Mouse (Mus musculus): ENCODE measurements around the gene Olfr561. TPM values are rescaled to one million over a fixed set of nuclear protein-coding genes. Genes with fewer than 3 reads are reported as not detected.
A peak's percentile ranks its signal among the peaks of the same experiment; 100 is the strongest.

Olfr561 gene
- total RNA-seq (2014; rRNA removed) (not detected in 2 replicates), polyA plus RNA-seq (2015; fragmentation: Nextera tagmentation; extraction: Ambion mirVana) (0.06 TPM in 1 of 2 replicates, not detected in the other)

- H3K9ac ChIP-seq (replicated peaks; ENCODE audit: low read length, poor library complexity, severe bottlenecking), result no peak within 1 kb of the TSS
- no peak within 1 kb of the TSS for H3K4me2 ChIP-seq (ENCODE audit: low read depth, low read length, poor library complexity, severe bottlenecking)
- no peaks in the 10 kb centered on the region for H3K9me3 ChIP-seq (ENCODE audit: low read length)
- H3K4me3 ChIP-seq (ENCODE audit: low read depth, low read length), result no peak within 1 kb of the TSS
- DNase-seq (ENCODE audit: low spot score), result no peak
- H3K36me3 ChIP-seq (ENCODE audit: insufficient read depth, low read length), result no peaks in the 10 kb centered on the region
- TF ChIP-seq CTCF (IDR thresholded peaks at IDR 0.05), result no peak
- no peaks in the 10 kb centered on the region for H3K27me3 ChIP-seq (ENCODE audit: insufficient read depth, low read length)
- H3K4me1 ChIP-seq (ENCODE audit: insufficient read depth, low read length), result no peaks in the 10 kb centered on the region
- no peak for ATAC-seq (ENCODE audit: low FRiP score)
- no peak within 1 kb of the TSS for H3K27ac ChIP-seq (ENCODE audit: low read depth, low read length)
- 86% methylated on average over 2 of the region's 2 CpGs for WGBS
These were observed at the start of gene Olfr561 for GRCm38 (mm10) chr7:102770921-102771320. Gene Olfr561 (plus strand): TSS chr7:102771221.

- DNase-seq (ENCODE audit: low spot score) (no peak), ATAC-seq (ENCODE audit: low FRiP score) (no peak)
- no peak within 1 kb of the TSS for H3K9ac ChIP-seq (replicated peaks; ENCODE audit: low read length, poor library complexity, severe bottlenecking)
- H3K36me3 ChIP-seq (ENCODE audit: insufficient read depth, low read length), result no peaks in the 10 kb centered on the region
- no peaks in the 10 kb centered on the region for H3K9me3 ChIP-seq (ENCODE audit: low read length)
- H3K27ac ChIP-seq (ENCODE audit: low read depth, low read length), result no peak within 1 kb of the TSS
- TF ChIP-seq CTCF (IDR thresholded peaks at IDR 0.05), result no peak
- no peak within 1 kb of the TSS for H3K4me3 ChIP-seq (ENCODE audit: low read depth, low read length)
- no peaks in the 10 kb centered on the region for H3K4me1 ChIP-seq (ENCODE audit: insufficient read depth, low read length)
- H3K4me2 ChIP-seq (ENCODE audit: low read depth, low read length, poor library complexity, severe bottlenecking), result no peak within 1 kb of the TSS
- no peaks in the 10 kb centered on the region for H3K27me3 ChIP-seq (ENCODE audit: insufficient read depth, low read length)
These were observed 43.6 kb upstream of the Olfr561 start, which contains the start of gene Olfr559 for GRCm38 (mm10) chr7:102727391-102727790. Gene Olfr559 (minus strand): TSS chr7:102727491.

- no peak overlapping the region for H3K4me3 ChIP-seq (ENCODE audit: low read depth, low read length)
- no peak for TF ChIP-seq CTCF (IDR thresholded peaks at IDR 0.05)
- no peaks in the 10 kb centered on the region for H3K9me3 ChIP-seq (ENCODE audit: low read length)
- WGBS, result 80% methylated on average over 1 of the region's 1 CpGs
- no peak overlapping the region for H3K4me2 ChIP-seq (ENCODE audit: low read depth, low read length, poor library complexity, severe bottlenecking)
- ATAC-seq (ENCODE audit: low FRiP score) (no peak), DNase-seq (ENCODE audit: low spot score) (no peak)
- H3K27ac ChIP-seq (ENCODE audit: low read depth, low read length), result no peak overlapping the region
- H3K4me1 ChIP-seq (ENCODE audit: insufficient read depth, low read length), result no peaks in the 10 kb centered on the region
- H3K9ac ChIP-seq (replicated peaks; ENCODE audit: low read length, poor library complexity, severe bottlenecking), result no peak overlapping the region
- H3K36me3 ChIP-seq (ENCODE audit: insufficient read depth, low read length), result no peaks in the 10 kb centered on the region
- no peaks in the 10 kb centered on the region for H3K27me3 ChIP-seq (ENCODE audit: insufficient read depth, low read length)
These were observed 37.2 kb upstream of the Olfr561 start for GRCm38 (mm10) chr7:102733793-102734192.

GRCm38 (mm10) chr7:102737705-102738104 lies 33.3 kb upstream of the Olfr561 start:
- no peaks in the 10 kb centered on the region for H3K27me3 ChIP-seq (ENCODE audit: insufficient read depth, low read length)
- no peak for TF ChIP-seq CTCF (IDR thresholded peaks at IDR 0.05)
- ATAC-seq (ENCODE audit: low FRiP score), result no peak
- H3K36me3 ChIP-seq (ENCODE audit: insufficient read depth, low read length), result no peaks in the 10 kb centered on the region
- no peak for DNase-seq (ENCODE audit: low spot score)
- H3K4me3 ChIP-seq (ENCODE audit: low read depth, low read length), result no peak overlapping the region
- H3K4me1 ChIP-seq (ENCODE audit: insufficient read depth, low read length), result no peaks in the 10 kb centered on the region
- no peak overlapping the region for H3K9ac ChIP-seq (replicated peaks; ENCODE audit: low read length, poor library complexity, severe bottlenecking)
- 71% methylated on average over 2 of the region's 2 CpGs for WGBS
- H3K27ac ChIP-seq (ENCODE audit: low read depth, low read length), result no peak overlapping the region
- H3K9me3 ChIP-seq (ENCODE audit: low read length), result no peaks in the 10 kb centered on the region
- H3K4me2 ChIP-seq (ENCODE audit: low read depth, low read length, poor library complexity, severe bottlenecking), result no peak overlapping the region

GRCm38 (mm10) chr7:102752086-102752485 lies 18.9 kb upstream of the Olfr561 start:
- no peak for DNase-seq (ENCODE audit: low spot score)
- no peak overlapping the region for H3K4me3 ChIP-seq (ENCODE audit: low read depth, low read length)
- H3K36me3 ChIP-seq (ENCODE audit: insufficient read depth, low read length), result no peaks in the 10 kb centered on the region
- WGBS, result 28% methylated on average over 1 of the region's 1 CpGs
- H3K4me1 ChIP-seq (ENCODE audit: insufficient read depth, low read length), result no peaks in the 10 kb centered on the region
- H3K4me2 ChIP-seq (ENCODE audit: low read depth, low read length, poor library complexity, severe bottlenecking), result no peak overlapping the region
- no peak overlapping the region for H3K27ac ChIP-seq (ENCODE audit: low read depth, low read length)
- no peak overlapping the region for H3K9ac ChIP-seq (replicated peaks; ENCODE audit: low read length, poor library complexity, severe bottlenecking)
- ATAC-seq (ENCODE audit: low FRiP score), result no peak
- H3K27me3 ChIP-seq (ENCODE audit: insufficient read depth, low read length), result no peaks in the 10 kb centered on the region
- TF ChIP-seq CTCF (IDR thresholded peaks at IDR 0.05), result peak; percentile 32; the same call in 1 of the 2 replicates
- no peaks in the 10 kb centered on the region for H3K9me3 ChIP-seq (ENCODE audit: low read length)

GRCm38 (mm10) chr7:102759266-102759665 lies 11.8 kb upstream of the Olfr561 start, which contains the start of the genes Olfr560 and Olfr78:
Gene Olfr560 (minus strand): TSS chr7:102759366.
Gene Olfr78 (minus strand): TSS chr7:102759471.
- no peaks in the 10 kb centered on the region for H3K36me3 ChIP-seq (ENCODE audit: insufficient read depth, low read length)
- H3K27me3 ChIP-seq (ENCODE audit: insufficient read depth, low read length), result no peaks in the 10 kb centered on the region
- H3K4me2 ChIP-seq (ENCODE audit: low read depth, low read length, poor library complexity, severe bottlenecking), result no peak within 1 kb of the TSS
- no peaks in the 10 kb centered on the region for H3K9me3 ChIP-seq (ENCODE audit: low read length)
- ATAC-seq (ENCODE audit: low FRiP score) (no peak), DNase-seq (ENCODE audit: low spot score) (no peak)
- no peak for TF ChIP-seq CTCF (IDR thresholded peaks at IDR 0.05)
- no peaks in the 10 kb centered on the region for H3K4me1 ChIP-seq (ENCODE audit: insufficient read depth, low read length)
- 73% methylated on average over 4 of the region's 4 CpGs for WGBS
- no peak within 1 kb of the TSS for H3K27ac ChIP-seq (ENCODE audit: low read depth, low read length)
- no peak within 1 kb of the TSS for H3K9ac ChIP-seq (replicated peaks; ENCODE audit: low read length, poor library complexity, severe bottlenecking)
- H3K4me3 ChIP-seq (ENCODE audit: low read depth, low read length), result no peak within 1 kb of the TSS

Measured in midbrain, postnatal 0 days (tissue).